Mouse (Mus musculus): ENCODE measurements around the gene Maml3. TPM values are rescaled to one million over a fixed set of nuclear protein-coding genes. Genes with fewer than 3 reads are reported as not detected.

Gene Maml3
- polyA plus RNA-seq, 1 experiment from 2014 or later, result 7.8 TPM

- peak overlapping the region; percentile 73 for H3K4me3 ChIP-seq (replicated peaks)
- H3K27me3 ChIP-seq, result no peaks in the 10 kb centered on the region
- H3K4me1 ChIP-seq, result peaks cover 21% of the 10 kb centered on the region
- ATAC-seq (replicated peaks; ENCODE audit: low FRiP score), result no peak
- WGBS, result under 1% methylated on average over 16 of the region's 16 CpGs
- H3K36me3 ChIP-seq, result no peaks in the 10 kb centered on the region
- H3K4me2 ChIP-seq, result peak overlapping the region; percentile 89
- H3K27ac ChIP-seq, result peak overlapping the region; percentile 99
- H3K9me3 ChIP-seq (replicated peaks), result no peaks in the 10 kb centered on the region
- peak overlapping the region; percentile 76 for H3K9ac ChIP-seq
Observed at GRCm38 (mm10) chr3:52104208-52104607, 668 bp downstream of the Maml3 start.

- Histone ChIP-seq H3K27ac (peak overlapping the region; percentile 99), H3K9ac (peak overlapping the region; percentile 76), H3K36me3 (no peaks in the 10 kb centered on the region), H3K4me1 (peaks cover 26% of the 10 kb centered on the region), H3K9me3 (replicated peaks) (no peaks in the 10 kb centered on the region), H3K27me3 (no peaks in the 10 kb centered on the region), H3K4me3 (replicated peaks) (peak overlapping the region; percentile 73), H3K4me2 (peak overlapping the region; percentile 89)
- WGBS, result under 1% methylated on average over 55 of the region's 55 CpGs
- ATAC-seq (replicated peaks; ENCODE audit: low FRiP score), result no peak
Observed at GRCm38 (mm10) chr3:52103531-52104181, 1.2 kb downstream of the Maml3 start.

GRCm38 (mm10) chr3:52102601-52103530 is 2.0 kb downstream of the Maml3 start:
- H3K27ac ChIP-seq, result peak overlapping the region; percentile 99
- no peaks in the 10 kb centered on the region for H3K36me3 ChIP-seq
- H3K4me2 ChIP-seq, result peak overlapping the region; percentile 89
- under 1% methylated on average over 49 of the region's 52 CpGs for WGBS
- H3K4me3 ChIP-seq (replicated peaks), result peak overlapping the region; percentile 73
- no peaks in the 10 kb centered on the region for H3K9me3 ChIP-seq (replicated peaks)
- peaks cover 30% of the 10 kb centered on the region for H3K4me1 ChIP-seq
- peak overlapping the region; percentile 76 for H3K9ac ChIP-seq
- no peaks in the 10 kb centered on the region for H3K27me3 ChIP-seq
- peak; percentile 81 for ATAC-seq (replicated peaks; ENCODE audit: low FRiP score)

GRCm38 (mm10) chr3:52101977-52102600 is 2.8 kb downstream of the Maml3 start:
- Histone ChIP-seq H3K4me2 (peak overlapping the region; percentile 89), H3K27ac (peak overlapping the region; percentile 99), H3K4me3 (replicated peaks) (peak overlapping the region; percentile 73), H3K9me3 (replicated peaks) (no peaks in the 10 kb centered on the region), H3K36me3 (no peaks in the 10 kb centered on the region), H3K9ac (peak overlapping the region; percentile 76), H3K27me3 (no peaks in the 10 kb centered on the region), H3K4me1 (peaks cover 34% of the 10 kb centered on the region)
- under 1% methylated on average over 47 of the region's 57 CpGs for WGBS
- peak; percentile 87 for ATAC-seq (replicated peaks; ENCODE audit: low FRiP score)

- no peaks in the 10 kb centered on the region for H3K27me3 ChIP-seq
- WGBS, result 2% methylated on average over 14 of the region's 14 CpGs
- peak overlapping the region; percentile 76 for H3K9ac ChIP-seq
- H3K4me3 ChIP-seq (replicated peaks), result peak overlapping the region; percentile 73
- H3K36me3 ChIP-seq, result no peaks in the 10 kb centered on the region
- ATAC-seq (replicated peaks; ENCODE audit: low FRiP score), result no peak
- H3K4me1 ChIP-seq, result peaks cover 34% of the 10 kb centered on the region
- H3K4me2 ChIP-seq, result peak overlapping the region; percentile 89
- H3K9me3 ChIP-seq (replicated peaks), result no peaks in the 10 kb centered on the region
- H3K27ac ChIP-seq, result peak overlapping the region; percentile 99
Observed at GRCm38 (mm10) chr3:52101401-52101976, 3.4 kb downstream of the Maml3 start.

- 46% methylated on average over 9 of the region's 9 CpGs for WGBS
- H3K27ac ChIP-seq, result peak overlapping the region; percentile 99; the same call in 1 of the 2 replicates
Observed at GRCm38 (mm10) chr3:52100926-52101325, 4.0 kb downstream of the Maml3 start.

GRCm38 (mm10) chr3:52100306-52100705 is 4.6 kb downstream of the Maml3 start:
- no peaks in the 10 kb centered on the region for H3K27me3 ChIP-seq
- H3K36me3 ChIP-seq, result no peaks in the 10 kb centered on the region
- H3K4me3 ChIP-seq (replicated peaks), result no peak overlapping the region
- peaks cover 31% of the 10 kb centered on the region for H3K4me1 ChIP-seq
- no peak overlapping the region for H3K4me2 ChIP-seq
- H3K9ac ChIP-seq, result no peak overlapping the region
- H3K27ac ChIP-seq, result no peak overlapping the region
- H3K9me3 ChIP-seq (replicated peaks), result no peaks in the 10 kb centered on the region
- no peak for ATAC-seq (replicated peaks; ENCODE audit: low FRiP score)
- WGBS, result 80% methylated on average over 4 of the region's 4 CpGs

More at GRCm38 (mm10) chr3:52100926-52101325, 4.0 kb downstream of the Maml3 start:
- Histone ChIP-seq H3K9ac (no peak overlapping the region), H3K27me3 (no peaks in the 10 kb centered on the region), H3K4me3 (replicated peaks) (peak overlapping the region; percentile 73), H3K36me3 (no peaks in the 10 kb centered on the region), H3K4me1 (peaks cover 34% of the 10 kb centered on the region), H3K4me2 (peak overlapping the region; percentile 89), H3K9me3 (replicated peaks) (no peaks in the 10 kb centered on the region)
- no peak for ATAC-seq (replicated peaks; ENCODE audit: low FRiP score)

- H3K9ac ChIP-seq, result no peak overlapping the region
- H3K9me3 ChIP-seq (replicated peaks), result no peaks in the 10 kb centered on the region
- no peak for ATAC-seq (replicated peaks; ENCODE audit: low FRiP score)
- 88% methylated on average over 1 of the region's 1 CpGs for WGBS
- no peaks in the 10 kb centered on the region for H3K27me3 ChIP-seq
- H3K27ac ChIP-seq, result peak overlapping the region; percentile 27; the same call in 1 of the 2 replicates
- no peak overlapping the region for H3K4me2 ChIP-seq
- no peaks in the 10 kb centered on the region for H3K36me3 ChIP-seq
- peaks cover 29% of the 10 kb centered on the region for H3K4me1 ChIP-seq
- H3K4me3 ChIP-seq (replicated peaks), result no peak overlapping the region
Observed at GRCm38 (mm10) chr3:52099286-52099685, 5.6 kb downstream of the Maml3 start.

- no peaks in the 10 kb centered on the region for H3K9me3 ChIP-seq (replicated peaks)
- H3K4me1 ChIP-seq, result peaks cover 59% of the 10 kb centered on the region
- H3K27me3 ChIP-seq, result no peaks in the 10 kb centered on the region
- no peaks in the 10 kb centered on the region for H3K36me3 ChIP-seq
- no peak overlapping the region for H3K4me3 ChIP-seq (replicated peaks)
- ATAC-seq (replicated peaks; ENCODE audit: low FRiP score), result no peak
- H3K4me2 ChIP-seq, result no peak overlapping the region
- peak overlapping the region; percentile 87 for H3K27ac ChIP-seq
- H3K9ac ChIP-seq, result no peak overlapping the region
- WGBS, result 15% methylated on average over 7 of the region's 7 CpGs
Observed at GRCm38 (mm10) chr3:52091261-52091797, 13.5 kb downstream of the Maml3 start.

GRCm38 (mm10) chr3:52090230-52090873 is 14.5 kb downstream of the Maml3 start:
- Histone ChIP-seq H3K9ac (no peak overlapping the region), H3K36me3 (no peaks in the 10 kb centered on the region), H3K4me3 (replicated peaks) (no peak overlapping the region), H3K4me1 (peaks cover 62% of the 10 kb centered on the region), H3K27me3 (no peaks in the 10 kb centered on the region), H3K27ac (peak overlapping the region; percentile 87; the same call in 1 of the 2 replicates), H3K4me2 (no peak overlapping the region), H3K9me3 (replicated peaks) (no peaks in the 10 kb centered on the region)
- no peak for ATAC-seq (replicated peaks; ENCODE audit: low FRiP score)
- WGBS, result 32% methylated on average over 8 of the region's 8 CpGs
